Mouse (Mus musculus) kidney, postnatal 0 days (tissue): ENCODE results near the gene Fbn1. TPM values are rescaled to one million over a fixed set of nuclear protein-coding genes. Genes with fewer than 3 reads are reported as not detected.

Experiments used
- ATAC-seq: fragments of 200-750 bp; cut with Nextera tagmentation; replicated peaks from 2 replicates; pipeline ENCODE4 v1.8.0; 2017; ENCODE audit warnings: low read depth, moderate number of reproducible peaks, moderate TSS enrichment, moderate library complexity; ENCODE audit not compliant: low FRiP score
- DNase-seq: peaks from one replicate; pipeline ENCODE4 v3.0.0-alpha.2; 2016; ENCODE audit warnings: low spot score
- H3K27ac ChIP-seq: fragments of 300-500 bp; sonication (generic); 2 replicates; pipeline ENCODE4 v1.5.1; 2014; ENCODE audit warnings: mild to moderate bottlenecking
- H3K27me3 ChIP-seq: fragments of 300-500 bp; sonication (generic); 2 replicates; pipeline ENCODE4 v1.6.1; 2014; ENCODE audit warnings: low read length, mixed read lengths; ENCODE audit not compliant: insufficient read depth
- H3K36me3 ChIP-seq: fragments of 300-500 bp; sonication (generic); 2 replicates; pipeline ENCODE4 v1.6.1; 2014; ENCODE audit warnings: low read length, mixed read lengths; ENCODE audit not compliant: insufficient read depth
- H3K4me1 ChIP-seq: fragments of 300-500 bp; sonication (generic); replicated peaks from 2 replicates; pipeline ENCODE4 v1.6.1; 2014; ENCODE audit warnings: antibody characterized with exemption, low read length, mixed read lengths; ENCODE audit not compliant: insufficient read depth
- H3K4me2 ChIP-seq: fragments of 300-500 bp; sonication (generic); 2 replicates; pipeline ENCODE4 v1.6.1; 2014; ENCODE audit warnings: mild to moderate bottlenecking, low read length, moderate library complexity, mixed read lengths
- H3K4me3 ChIP-seq: fragments of 300-500 bp; sonication (generic); replicated peaks from 2 replicates; pipeline ENCODE4 v1.5.1; 2014; ENCODE audit warnings: low read depth, low read length
- H3K9ac ChIP-seq: fragments of 300-500 bp; sonication (generic); 2 replicates; pipeline ENCODE4 v1.6.1; 2014; ENCODE audit warnings: low read depth, low read length
- H3K9me3 ChIP-seq: fragments of 300-500 bp; sonication (generic); replicated peaks from 2 replicates; pipeline ENCODE4 v1.6.1; 2016; ENCODE audit warnings: low read length, inconsistent platforms, mixed read lengths
- CTCF ChIP-seq: IDR thresholded peaks from 2 replicates; pipeline ENCODE4 v1.5.1; 2016; ENCODE audit warnings: antibody characterized with exemption, low read depth, mild to moderate bottlenecking, moderate library complexity
- WGBS: fragments of 180-500 bp; shearing (Covaris S2); extraction: QIAGEN DNeasy Blood & Tissue Kit; methylation state at CpG from one replicate; pipeline ENCODE4 v1.1.7; 2014; 5-methylcytosine and 5-hydroxymethylcytosine counted together
- polyA plus RNA-seq: library from polyadenylated mRNA; unstranded; fragments of >200 nt; fragmentation: Nextera tagmentation; extraction: Ambion mirVana; gene quantifications from 2 replicates; pipeline ENCODE4 v1.2.1, GENCODE M21; 2015

Gene Fbn1
- polyA plus RNA-seq, 1 experiment from 2014 or later = 13.2 TPM

- no peak for DNase-seq
- H3K27ac ChIP-seq = no peak overlapping the region
Observed at GRCm38 (mm10) chr2:125494831-125495812, 12.7 kb downstream of the Fbn1 start.

DNA sequence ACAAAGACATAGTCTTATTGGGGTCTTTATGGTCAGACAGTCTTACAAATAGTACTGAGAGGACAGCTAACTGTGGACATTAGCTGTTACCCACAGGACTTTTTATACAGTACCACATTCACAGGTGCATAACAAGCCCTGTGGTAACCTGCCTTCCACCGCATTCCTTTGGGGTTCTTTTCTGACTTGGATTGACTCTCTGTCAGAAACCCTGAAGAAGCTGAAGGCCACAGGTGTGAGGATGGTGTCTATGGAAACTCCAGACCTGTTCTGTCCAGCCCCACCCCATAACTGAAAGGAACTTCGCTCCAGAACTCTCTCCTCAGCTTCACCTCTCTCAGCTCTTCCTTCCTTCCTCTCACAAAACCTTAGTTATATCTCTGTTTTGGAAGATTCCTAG, 13.5 kb downstream of the Fbn1 start:
- 100% methylated on average over 2 of the region's 2 CpGs for WGBS

More at GRCm38 (mm10) chr2:125494831-125495812, 12.7 kb downstream of the Fbn1 start:
- no peaks in the 10 kb centered on the region for H3K4me1 ChIP-seq
- H3K27me3 ChIP-seq = no peaks in the 10 kb centered on the region
- no peak overlapping the region for H3K9ac ChIP-seq
- H3K4me2 ChIP-seq = no peak overlapping the region
- H3K4me3 ChIP-seq = no peak overlapping the region
- no peaks in the 10 kb centered on the region for H3K9me3 ChIP-seq
- 73% methylated on average over 20 of the region's 20 CpGs for WGBS
- ATAC-seq = no peak
- no peak for TF ChIP-seq CTCF
- no peaks in the 10 kb centered on the region for H3K36me3 ChIP-seq

GRCm38 (mm10) chr2:125492050-125492900, 15.5 kb downstream of the Fbn1 start:
- WGBS = 38% methylated on average over 15 of the region's 15 CpGs
- no peak overlapping the region for H3K27ac ChIP-seq
- ATAC-seq (no peak), DNase-seq (peak; percentile 39)
- no peaks in the 10 kb centered on the region for H3K4me1 ChIP-seq
- no peaks in the 10 kb centered on the region for H3K9me3 ChIP-seq
- no peak overlapping the region for H3K9ac ChIP-seq
- TF ChIP-seq CTCF = no peak
- H3K27me3 ChIP-seq = no peaks in the 10 kb centered on the region
- no peak overlapping the region for H3K4me3 ChIP-seq
- H3K4me2 ChIP-seq = no peak overlapping the region
- H3K36me3 ChIP-seq = no peaks in the 10 kb centered on the region

More for the DNA sequence above, 13.5 kb downstream of the Fbn1 start:
- ATAC-seq (no peak), DNase-seq (no peak)
- no peaks in the 10 kb centered on the region for H3K27me3 ChIP-seq
- no peaks in the 10 kb centered on the region for H3K4me1 ChIP-seq
- H3K9me3 ChIP-seq = no peaks in the 10 kb centered on the region
- no peak overlapping the region for H3K4me3 ChIP-seq
- no peak for TF ChIP-seq CTCF
- H3K36me3 ChIP-seq = no peaks in the 10 kb centered on the region
- H3K27ac ChIP-seq = no peak overlapping the region
- no peak overlapping the region for H3K9ac ChIP-seq
- no peak overlapping the region for H3K4me2 ChIP-seq

DNA sequence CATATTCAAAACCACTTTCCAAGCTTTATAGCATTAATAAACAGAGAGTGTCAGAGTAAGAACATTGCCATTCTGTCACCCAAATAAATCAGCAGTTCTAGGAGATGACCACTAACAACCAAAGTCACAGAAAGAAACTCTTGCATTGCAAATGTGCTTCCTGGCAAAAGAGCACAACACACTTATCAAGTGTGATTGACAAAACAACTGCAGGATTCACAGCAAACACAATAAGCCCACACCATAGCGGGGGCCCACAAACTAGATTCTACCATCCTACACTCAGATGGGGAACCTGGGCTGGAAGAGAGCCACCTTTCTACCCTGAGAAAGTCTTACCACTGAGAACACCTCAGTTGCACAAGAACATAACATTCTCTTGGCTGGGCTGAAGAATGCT, 17.8 kb downstream of the Fbn1 start:
- no peaks in the 10 kb centered on the region for H3K27me3 ChIP-seq
- no peak overlapping the region for H3K9ac ChIP-seq
- no peak for TF ChIP-seq CTCF
- WGBS = 97% methylated on average over 1 of the region's 1 CpGs
- no peak overlapping the region for H3K4me3 ChIP-seq
- H3K4me1 ChIP-seq = no peaks in the 10 kb centered on the region
- no peak overlapping the region for H3K4me2 ChIP-seq
- no peak overlapping the region for H3K27ac ChIP-seq
- H3K9me3 ChIP-seq = no peaks in the 10 kb centered on the region
- H3K36me3 ChIP-seq = no peaks in the 10 kb centered on the region
- DNase-seq = no peak
- no peak for ATAC-seq

- Histone ChIP-seq H3K27me3 (no peaks in the 10 kb centered on the region), H3K4me2 (no peak overlapping the region), H3K27ac (no peak overlapping the region), H3K36me3 (no peaks in the 10 kb centered on the region), H3K9ac (no peak overlapping the region), H3K4me1 (no peaks in the 10 kb centered on the region), H3K9me3 (no peaks in the 10 kb centered on the region), H3K4me3 (no peak overlapping the region)
- DNase-seq = no peak
- ATAC-seq = no peak
- 47% methylated on average over 9 of the region's 9 CpGs for WGBS
- TF ChIP-seq CTCF = no peak
Observed at GRCm38 (mm10) chr2:125484910-125485309, 22.9 kb downstream of the Fbn1 start.

DNA sequence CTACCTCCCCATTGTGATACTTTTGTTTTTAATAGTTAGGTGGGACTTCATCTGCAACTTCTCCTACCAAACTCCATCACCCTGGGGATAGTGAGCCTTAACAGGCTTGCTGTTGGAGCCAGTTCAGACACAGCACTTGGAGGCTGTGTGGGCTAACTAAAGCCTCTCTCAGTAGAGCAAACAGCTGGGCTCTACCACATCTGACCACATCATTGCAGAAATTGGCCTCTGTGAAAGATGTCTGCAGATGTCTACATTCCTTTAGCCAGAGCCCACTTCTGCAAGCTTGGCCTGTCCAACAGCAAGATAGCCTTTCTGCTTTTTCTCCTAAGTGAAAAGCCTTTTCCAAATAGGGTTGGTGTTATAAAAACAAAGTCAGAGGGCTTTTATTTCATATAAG, 23.6 kb downstream of the Fbn1 start:
- no peak for ATAC-seq
- no peak for TF ChIP-seq CTCF
- no peaks in the 10 kb centered on the region for H3K9me3 ChIP-seq
- no peaks in the 10 kb centered on the region for H3K36me3 ChIP-seq
- no peak overlapping the region for H3K9ac ChIP-seq
- H3K27me3 ChIP-seq = no peaks in the 10 kb centered on the region
- H3K4me1 ChIP-seq = no peaks in the 10 kb centered on the region
- no peak overlapping the region for H3K27ac ChIP-seq
- no peak overlapping the region for H3K4me3 ChIP-seq
- no peak overlapping the region for H3K4me2 ChIP-seq
- peak; percentile 58 for DNase-seq
